Mouse (Mus musculus) testis, adult 2 months (tissue): Measurements from ENCODE around the gene Casp12. TPM values are rescaled to one million over a fixed set of nuclear protein-coding genes. Genes with fewer than 3 reads are reported as not detected.

Experiments
- H3K27ac ChIP-seq: fragments of 200-500 bp; 2 replicates; pipeline ENCODE4 v1.5.1; 2012; ENCODE audit warnings: low read depth, low read length; ENCODE audit not compliant: control insufficient read depth, insufficient read depth
- H3K27me3 ChIP-seq: fragments of 200-500 bp; 2 replicates; pipeline ENCODE4 v1.6.1; 2012; ENCODE audit warnings: mild to moderate bottlenecking, low read length, moderate library complexity; ENCODE audit not compliant: control insufficient read depth, insufficient read depth
- H3K36me3 ChIP-seq: fragments of 200-500 bp; 2 replicates; pipeline ENCODE4 v1.6.1; 2012; ENCODE audit warnings: mild to moderate bottlenecking, low read length; ENCODE audit not compliant: control insufficient read depth, insufficient read depth
- H3K4me1 ChIP-seq: fragments of 200-500 bp; 2 replicates; pipeline ENCODE4 v1.6.1; 2012; ENCODE audit warnings: low read length; ENCODE audit not compliant: control insufficient read depth, insufficient read depth
- H3K4me3 ChIP-seq: fragments of 200-500 bp; 2 replicates; pipeline ENCODE4 v1.5.1; 2012; ENCODE audit warnings: low read depth, mild to moderate bottlenecking, low read length, moderate library complexity, mixed read lengths; ENCODE audit not compliant: control insufficient read depth
- CTCF ChIP-seq: fragments of 200-500 bp; IDR thresholded peaks from 2 replicates; pipeline ENCODE4 v1.5.1; 2012; ENCODE audit warnings: low read depth, mild to moderate bottlenecking, inconsistent platforms, low read length, moderate library complexity; ENCODE audit not compliant: control insufficient read depth, insufficient read depth, insufficient replicate concordance
- POLR2A ChIP-seq: fragments of 200-500 bp; IDR thresholded peaks from 2 replicates; pipeline ENCODE4 v1.6.1; 2012; ENCODE audit warnings: low read depth, mild to moderate bottlenecking, inconsistent platforms, low read length, moderate library complexity; ENCODE audit not compliant: control insufficient read depth
- polyA plus RNA-seq: library from polyadenylated mRNA; depleted of rRNA; stranded (reverse); fragments of >200 nt; gene quantifications from 2 replicates; pipeline ENCODE4 v1.2.3, GENCODE M21; 2012

The Casp12 gene
- polyA plus RNA-seq, 1 experiment, result 0.44 TPM

- Histone ChIP-seq H3K27me3 (no peaks in the 10 kb centered on the region), H3K27ac (no peak overlapping the region), H3K4me1 (no peaks in the 10 kb centered on the region), H3K4me3 (no peak overlapping the region), H3K36me3 (no peaks in the 10 kb centered on the region)
- no peak for TF ChIP-seq CTCF
- no peak for TF ChIP-seq POLR2A
Observed at GRCm38 (mm10) chr9:5328204-5328603, 17.0 kb upstream of the Casp12 start.

- H3K27me3 ChIP-seq, result no peaks in the 10 kb centered on the region
- H3K36me3 ChIP-seq, result no peaks in the 10 kb centered on the region
- H3K27ac ChIP-seq, result no peak overlapping the region
- no peak for TF ChIP-seq CTCF
- TF ChIP-seq POLR2A, result no peak
- no peaks in the 10 kb centered on the region for H3K4me1 ChIP-seq
- H3K4me3 ChIP-seq, result no peak overlapping the region
Observed at GRCm38 (mm10) chr9:5332441-5332840, 12.8 kb upstream of the Casp12 start.

DNA sequence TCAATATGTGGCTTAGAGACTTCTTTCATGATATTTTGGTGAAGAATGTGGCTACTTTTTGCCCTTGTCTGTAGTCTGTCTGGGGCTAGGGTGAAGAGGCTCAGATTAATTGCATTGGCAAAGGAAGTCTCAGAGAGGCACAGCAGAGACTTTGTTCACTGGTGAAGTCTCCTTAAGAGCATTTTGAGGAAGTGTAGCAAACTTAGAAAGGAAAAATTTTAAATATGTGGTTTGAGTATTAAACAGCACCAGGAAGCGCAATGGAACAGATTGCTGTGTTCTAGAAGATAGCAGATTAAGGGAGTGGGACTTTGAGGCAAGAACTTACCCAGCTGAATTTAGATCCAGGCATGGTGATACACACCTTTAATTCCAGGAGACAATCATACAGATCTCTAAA is 11.8 kb upstream of the Casp12 start:
- no peaks in the 10 kb centered on the region for H3K4me1 ChIP-seq
- no peak overlapping the region for H3K27ac ChIP-seq
- H3K36me3 ChIP-seq, result no peaks in the 10 kb centered on the region
- no peak overlapping the region for H3K4me3 ChIP-seq
- TF ChIP-seq POLR2A, result no peak
- no peak for TF ChIP-seq CTCF
- no peaks in the 10 kb centered on the region for H3K27me3 ChIP-seq

GRCm38 (mm10) chr9:5343092-5343491 is 2.1 kb upstream of the Casp12 start:
- H3K27me3 ChIP-seq, result no peaks in the 10 kb centered on the region
- no peak overlapping the region for H3K4me3 ChIP-seq
- no peaks in the 10 kb centered on the region for H3K4me1 ChIP-seq
- H3K27ac ChIP-seq, result no peak overlapping the region
- H3K36me3 ChIP-seq, result no peaks in the 10 kb centered on the region
- TF ChIP-seq CTCF (no peak), POLR2A (no peak)

- no peak overlapping the region for H3K4me3 ChIP-seq
- H3K27ac ChIP-seq, result no peak overlapping the region
- H3K27me3 ChIP-seq, result no peaks in the 10 kb centered on the region
- TF ChIP-seq POLR2A, result no peak
- no peak for TF ChIP-seq CTCF
- H3K36me3 ChIP-seq, result no peaks in the 10 kb centered on the region
- H3K4me1 ChIP-seq, result no peaks in the 10 kb centered on the region
Observed at GRCm38 (mm10) chr9:5344090-5344489, 1.1 kb upstream of the Casp12 start.

GRCm38 (mm10) chr9:5347381-5347780 is 2.2 kb downstream of the Casp12 start:
- H3K27me3 ChIP-seq, result no peaks in the 10 kb centered on the region
- no peak overlapping the region for H3K27ac ChIP-seq
- TF ChIP-seq CTCF (no peak), POLR2A (no peak)
- no peak overlapping the region for H3K4me3 ChIP-seq
- H3K4me1 ChIP-seq, result no peaks in the 10 kb centered on the region
- H3K36me3 ChIP-seq, result no peaks in the 10 kb centered on the region

DNA sequence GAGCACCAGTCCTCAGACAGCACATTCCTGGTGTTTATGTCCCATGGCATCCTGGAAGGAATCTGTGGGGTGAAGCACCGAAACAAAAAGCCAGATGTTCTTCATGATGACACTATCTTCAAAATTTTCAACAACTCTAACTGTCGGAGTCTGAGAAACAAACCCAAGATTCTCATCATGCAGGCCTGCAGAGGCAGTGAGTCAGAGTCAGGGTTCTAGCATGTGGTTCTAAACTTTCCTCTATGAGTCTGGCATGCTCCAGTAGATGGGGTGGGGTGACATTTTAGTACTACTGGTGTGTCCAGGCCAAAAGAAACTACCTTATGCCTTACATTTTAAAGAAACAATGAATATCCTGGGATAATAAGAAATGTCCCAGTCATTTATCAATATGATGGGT is 8.4 kb downstream of the Casp12 start:
- no peak overlapping the region for H3K4me3 ChIP-seq
- no peaks in the 10 kb centered on the region for H3K27me3 ChIP-seq
- H3K27ac ChIP-seq, result no peak overlapping the region
- TF ChIP-seq CTCF (no peak), POLR2A (no peak)
- no peaks in the 10 kb centered on the region for H3K4me1 ChIP-seq
- no peaks in the 10 kb centered on the region for H3K36me3 ChIP-seq

GRCm38 (mm10) chr9:5356801-5357200 is 11.6 kb downstream of the Casp12 start:
- Histone ChIP-seq H3K36me3 (no peaks in the 10 kb centered on the region), H3K27ac (no peak overlapping the region), H3K4me3 (no peak overlapping the region), H3K4me1 (no peaks in the 10 kb centered on the region), H3K27me3 (no peaks in the 10 kb centered on the region)
- TF ChIP-seq CTCF, result no peak
- TF ChIP-seq POLR2A, result no peak
